Mouse (Mus musculus) lung, adult 2 months (tissue): ENCODE results near the gene Stoml2.

Experiments
- CTCF ChIP-seq: fragments of 200-500 bp; IDR thresholded peaks from 2 replicates; pipeline ENCODE4 v1.5.1; 2011; ENCODE audit warnings: mild to moderate bottlenecking, low read length, control low read depth; ENCODE audit not compliant: insufficient read depth
- POLR2A ChIP-seq: fragments of 200-500 bp; IDR thresholded peaks from 2 replicates; pipeline ENCODE4 v1.6.1; 2011; ENCODE audit warnings: low read depth, mild to moderate bottlenecking, control low read depth, low read length, borderline replicate concordance; ENCODE audit errors: extremely low read depth

GRCm38 (mm10) chr4:43012091-43012490 is 19.4 kb downstream of the Stoml2 start:
- TF ChIP-seq CTCF (no peak), POLR2A (no peak)
